Mouse (Mus musculus): ENCODE data around the gene Clcn1.

- TF ChIP-seq CTCF (IDR thresholded peaks at IDR 0.05; ENCODE audit: control insufficient read depth, insufficient read depth, insufficient read length), result no peak
- TF ChIP-seq MYOG (IDR thresholded peaks at IDR 0.05; ENCODE audit: control insufficient read depth, extremely low read depth, insufficient read length), result no peak
- TF ChIP-seq MYOD1 (IDR thresholded peaks at IDR 0.05; ENCODE audit: control insufficient read depth, insufficient read length, low read depth), result no peak
- TF ChIP-seq USF1 (IDR thresholded peaks at IDR 0.05; ENCODE audit: low read depth), result no peak
Observed at GRCm38 (mm10) chr6:42326509-42326908, 40.0 kb downstream of the Clcn1 start.

All from C2C12 (cell line).